Mouse (Mus musculus) layer of hippocampus, adult 18-20 months (tissue): ENCODE results near the gene Trim33. TPM values are rescaled to one million over a fixed set of nuclear protein-coding genes. Genes with fewer than 3 reads are reported as not detected.

Source experiments
- DNase-seq, 2 experiments: peaks; one replicate each; pipeline ENCODE4 v3.0.0; 2022; ENCODE audit warnings: low spot score in 2 of 2
- long read RNA-seq: library from polyadenylated mRNA; stranded (forward); transcript quantifications from one replicate; pipeline ENCODE4 v2.0.0, GENCODE M21; 2021
- total RNA-seq, 2 experiments: library from RNA; stranded (reverse); gene quantifications; 2 replicates each; pipeline ENCODE4 v1.2.3; 2021

Gene Trim33
- 10 to 100 TPM; 49.6 to 52.5 TPM for total RNA-seq
- long read RNA-seq, full-length matches to known transcripts, result 12 of 18 reads
- long read RNA-seq, partial matches to known transcripts, result 2 of 18 reads
- long read RNA-seq, other reads (novel, unspliced or antisense), result 4 of 18 reads

GRCm38 (mm10) chr3:103279182-103280149, at the start of gene Trim33:
Gene Trim33 (plus strand): TSS chr3:103279293.
- peak; percentile 87 to 89 for DNase-seq

- DNase-seq, result no peak
These were observed 46.7 kb upstream of the Trim33 start for GRCm38 (mm10) chr3:103232398-103232797.

- DNase-seq, result peak in 1 of 2 experiments; percentile 11
These were observed 37.6 kb upstream of the Trim33 start for GRCm38 (mm10) chr3:103241524-103241923.

GRCm38 (mm10) chr3:103242156-103242555, 36.9 kb upstream of the Trim33 start:
- no peak for DNase-seq

- no peak for DNase-seq
These were observed 35.6 kb upstream of the Trim33 start for GRCm38 (mm10) chr3:103243491-103243890.

GRCm38 (mm10) chr3:103246627-103247260, 32.3 kb upstream of the Trim33 start:
- DNase-seq, result no peak

GRCm38 (mm10) chr3:103256089-103256819, 22.8 kb upstream of the Trim33 start:
- DNase-seq, result no peak

GRCm38 (mm10) chr3:103262802-103263417, 16.2 kb upstream of the Trim33 start:
- DNase-seq, result no peak

GRCm38 (mm10) chr3:103278561-103279181, 422 bp upstream of the Trim33 start:
- peak in 1 of 2 experiments; percentile 3 for DNase-seq

- DNase-seq, result peak; percentile 32 to 54
These were observed 1.2 kb downstream of the Trim33 start for GRCm38 (mm10) chr3:103280241-103280761.

- no peak for DNase-seq
These were observed 1.8 kb downstream of the Trim33 start for GRCm38 (mm10) chr3:103280875-103281274.

GRCm38 (mm10) chr3:103288761-103289160, 9.7 kb downstream of the Trim33 start:
- DNase-seq, result no peak

- no peak for DNase-seq
These were observed 12.0 kb downstream of the Trim33 start for GRCm38 (mm10) chr3:103291087-103291486.

- DNase-seq, result no peak
These were observed 26.4 kb downstream of the Trim33 start for GRCm38 (mm10) chr3:103305411-103305982.

- DNase-seq, result no peak
These were observed 30.2 kb downstream of the Trim33 start for GRCm38 (mm10) chr3:103309252-103309651.

GRCm38 (mm10) chr3:103309750-103310149, 30.7 kb downstream of the Trim33 start:
- DNase-seq, result no peak

GRCm38 (mm10) chr3:103314291-103314690, 35.2 kb downstream of the Trim33 start:
- DNase-seq, result no peak

- no peak for DNase-seq
These were observed 56.3 kb downstream of the Trim33 start for GRCm38 (mm10) chr3:103335371-103335770.

GRCm38 (mm10) chr3:103346658-103347057, 67.6 kb downstream of the Trim33 start:
- DNase-seq, result no peak

GRCm38 (mm10) chr3:103353518-103353917, 74.4 kb downstream of the Trim33 start:
- DNase-seq, result no peak
